Mouse (Mus musculus): ENCODE results near the gene Taok2.
A peak's percentile ranks its signal among the peaks of the same experiment; 100 is the strongest.

The Taok2 gene

GRCm38 (mm10) chr7:126877239-126877638 is 7.3 kb downstream of the Taok2 start:
- DNase-seq (ENCODE audit: inconsistent age in 2 of 2, low spot score in 1 of 2) = no peak

GRCm38 (mm10) chr7:126870520-126870891 is 14.0 kb downstream of the Taok2 start:
- peak in 1 of 2 experiments; percentile 25 for DNase-seq (ENCODE audit: inconsistent age in 2 of 2, low spot score in 1 of 2)

- peak in 1 of 2 experiments; percentile 22 for DNase-seq (ENCODE audit: inconsistent age in 2 of 2, low spot score in 1 of 2)
Measured at GRCm38 (mm10) chr7:126869780-126870519, 14.6 kb downstream of the Taok2 start.

- DNase-seq (ENCODE audit: inconsistent age in 2 of 2, low spot score in 1 of 2) = no peak
Measured at GRCm38 (mm10) chr7:126868003-126868402, 16.5 kb downstream of the Taok2 start.

GRCm38 (mm10) chr7:126867534-126867933 is 17.0 kb downstream of the Taok2 start:
- DNase-seq (ENCODE audit: inconsistent age in 2 of 2, low spot score in 1 of 2) = no peak

GRCm38 (mm10) chr7:126863791-126864190 is 20.7 kb downstream of the Taok2 start:
- no peak for DNase-seq (ENCODE audit: inconsistent age in 2 of 2, low spot score in 1 of 2)

GRCm38 (mm10) chr7:126862147-126862784 is 22.2 kb downstream of the Taok2 start, which contains the start of gene Ino80e:
Gene Ino80e, minus strand, starts transcription at chr7:126862377.
- peak; percentile 94 to 98 for DNase-seq (ENCODE audit: inconsistent age in 2 of 2, low spot score in 1 of 2)

- peak; percentile 95 to 99 for DNase-seq (ENCODE audit: inconsistent age in 2 of 2, low spot score in 1 of 2)
Measured at GRCm38 (mm10) chr7:126861429-126862130, 22.9 kb downstream of the Taok2 start, which contains the start of gene Hirip3. Gene Hirip3, plus strand, starts transcription at chr7:126861972.

GRCm38 (mm10) chr7:126860987-126861386 is 23.5 kb downstream of the Taok2 start:
- DNase-seq (ENCODE audit: inconsistent age in 2 of 2, low spot score in 1 of 2) = no peak

GRCm38 (mm10) chr7:126856741-126857420 is 27.6 kb downstream of the Taok2 start:
- no peak for DNase-seq (ENCODE audit: inconsistent age in 2 of 2, low spot score in 1 of 2)

GRCm38 (mm10) chr7:126855641-126856040 is 28.9 kb downstream of the Taok2 start:
- no peak for DNase-seq (ENCODE audit: inconsistent age in 2 of 2, low spot score in 1 of 2)

- no peak for DNase-seq (ENCODE audit: inconsistent age in 2 of 2, low spot score in 1 of 2)
Measured at GRCm38 (mm10) chr7:126853454-126853853, 31.0 kb downstream of the Taok2 start.

GRCm38 (mm10) chr7:126851192-126851591 is 33.3 kb downstream of the Taok2 start:
- DNase-seq (ENCODE audit: inconsistent age in 2 of 2, low spot score in 1 of 2) = no peak

- DNase-seq (ENCODE audit: inconsistent age in 2 of 2, low spot score in 1 of 2) = peak in 1 of 2 experiments; percentile 23
Measured at GRCm38 (mm10) chr7:126850161-126850560, 34.3 kb downstream of the Taok2 start.

- DNase-seq (ENCODE audit: inconsistent age in 2 of 2, low spot score in 1 of 2) = no peak
Measured at GRCm38 (mm10) chr7:126848794-126849193, 35.7 kb downstream of the Taok2 start.

- peak in 1 of 2 experiments; percentile 46 for DNase-seq (ENCODE audit: inconsistent age in 2 of 2, low spot score in 1 of 2)
Measured at GRCm38 (mm10) chr7:126847421-126848398, 36.8 kb downstream of the Taok2 start.

GRCm38 (mm10) chr7:126847116-126847420 is 37.4 kb downstream of the Taok2 start, which contains the start of gene Doc2a:
Gene Doc2a, plus strand, starts transcription at chr7:126847416.
- DNase-seq (ENCODE audit: inconsistent age in 2 of 2, low spot score in 1 of 2) = no peak

GRCm38 (mm10) chr7:126845516-126845915 is 39.0 kb downstream of the Taok2 start:
- no peak for DNase-seq (ENCODE audit: inconsistent age in 2 of 2, low spot score in 1 of 2)

GRCm38 (mm10) chr7:126843276-126843675 is 41.2 kb downstream of the Taok2 start:
- no peak for DNase-seq (ENCODE audit: inconsistent age in 2 of 2, low spot score in 1 of 2)

GRCm38 (mm10) chr7:126833294-126833693 is 51.2 kb downstream of the Taok2 start:
- no peak for DNase-seq (ENCODE audit: inconsistent age in 2 of 2, low spot score in 1 of 2)

Measured in adrenal gland, adult (tissue).